Mouse (Mus musculus) forebrain, embryonic 16.5 days (tissue): Measurements from ENCODE around the gene Fos. TPM values are rescaled to one million over a fixed set of nuclear protein-coding genes. Genes with fewer than 3 reads are reported as not detected.

Experiments used
- ATAC-seq: fragments of 200-750 bp; cut with Nextera tagmentation; 2 replicates; pipeline ENCODE4 v1.8.0; 2017; ENCODE audit warnings: mild to moderate bottlenecking, moderate library complexity
- H3K27ac ChIP-seq: fragments of 300-500 bp; sonication (generic); 2 replicates; pipeline ENCODE4 v1.5.1; 2014; ENCODE audit warnings: low read length, control low read depth
- H3K27me3 ChIP-seq: fragments of 300-500 bp; sonication (generic); replicated peaks from 2 replicates; pipeline ENCODE4 v1.6.1; 2014; ENCODE audit warnings: low read length; ENCODE audit not compliant: control insufficient read depth, insufficient read depth
- H3K36me3 ChIP-seq: fragments of 300-500 bp; sonication (generic); 2 replicates; pipeline ENCODE4 v1.6.1; 2014; ENCODE audit not compliant: control insufficient read depth, insufficient read depth
- H3K4me1 ChIP-seq: fragments of 300-500 bp; sonication (generic); replicated peaks from 2 replicates; pipeline ENCODE4 v1.6.1; 2014; ENCODE audit warnings: low read length; ENCODE audit not compliant: control insufficient read depth, insufficient read depth
- H3K4me2 ChIP-seq: fragments of 300-500 bp; sonication (generic); 2 replicates; pipeline ENCODE4 v1.6.1; 2014; ENCODE audit warnings: mild to moderate bottlenecking, low read length, control low read depth
- H3K4me3 ChIP-seq: fragments of 300-500 bp; sonication (generic); replicated peaks from 2 replicates; pipeline ENCODE4 v1.5.1; 2014; ENCODE audit warnings: mild to moderate bottlenecking, low read length, control low read depth
- H3K9ac ChIP-seq: fragments of 300-500 bp; sonication (generic); replicated peaks from 2 replicates; pipeline ENCODE4 v1.6.1; 2014; ENCODE audit warnings: low read depth, low read length, control low read depth
- H3K9me3 ChIP-seq: fragments of 300-500 bp; sonication (generic); 2 replicates; pipeline ENCODE4 v1.6.1; 2016; ENCODE audit warnings: low read length; ENCODE audit not compliant: control insufficient read depth
- WGBS: fragments of 180-500 bp; shearing (Covaris S2); extraction: QIAGEN DNeasy Blood & Tissue Kit; methylation state at CpG from one replicate; pipeline ENCODE4 v1.1.7; 2014; 5-methylcytosine and 5-hydroxymethylcytosine counted together
- polyA plus RNA-seq: library from polyadenylated mRNA; unstranded; fragments of >200 nt; fragmentation: Nextera tagmentation; extraction: Ambion mirVana; gene quantifications from 2 replicates; pipeline ENCODE4 v1.2.1, GENCODE M21; 2015

Gene Fos
- polyA plus RNA-seq = 1.9 and 2.4 TPM in 2 replicates

DNA sequence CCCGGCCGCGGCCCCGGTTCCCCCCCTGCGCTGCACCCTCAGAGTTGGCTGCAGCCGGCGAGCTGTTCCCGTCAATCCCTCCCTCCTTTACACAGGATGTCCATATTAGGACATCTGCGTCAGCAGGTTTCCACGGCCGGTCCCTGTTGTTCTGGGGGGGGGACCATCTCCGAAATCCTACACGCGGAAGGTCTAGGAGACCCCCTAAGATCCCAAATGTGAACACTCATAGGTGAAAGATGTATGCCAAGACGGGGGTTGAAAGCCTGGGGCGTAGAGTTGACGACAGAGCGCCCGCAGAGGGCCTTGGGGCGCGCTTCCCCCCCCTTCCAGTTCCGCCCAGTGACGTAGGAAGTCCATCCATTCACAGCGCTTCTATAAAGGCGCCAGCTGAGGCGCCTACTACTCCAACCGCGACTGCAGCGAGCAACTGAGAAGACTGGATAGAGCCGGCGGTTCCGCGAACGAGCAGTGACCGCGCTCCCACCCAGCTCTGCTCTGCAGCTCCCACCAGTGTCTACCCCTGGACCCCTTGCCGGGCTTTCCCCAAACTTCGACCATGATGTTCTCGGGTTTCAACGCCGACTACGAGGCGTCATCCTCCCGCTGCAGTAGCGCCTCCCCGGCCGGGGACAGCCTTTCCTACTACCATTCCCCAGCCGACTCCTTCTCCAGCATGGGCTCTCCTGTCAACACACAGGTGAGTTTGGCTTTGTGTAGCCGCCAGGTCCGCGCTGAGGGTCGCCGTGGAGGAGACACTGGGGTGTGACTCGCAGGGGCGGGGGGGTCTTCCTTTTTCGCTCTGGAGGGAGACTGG, at the start of gene Fos:
TSS of gene Fos (plus strand) at position 410 of the 817 bp plus-strand sequence.
- Histone ChIP-seq H3K9ac (peak within 1 kb of the TSS; percentile 47), H3K27ac (no peak within 1 kb of the TSS)

DNA sequence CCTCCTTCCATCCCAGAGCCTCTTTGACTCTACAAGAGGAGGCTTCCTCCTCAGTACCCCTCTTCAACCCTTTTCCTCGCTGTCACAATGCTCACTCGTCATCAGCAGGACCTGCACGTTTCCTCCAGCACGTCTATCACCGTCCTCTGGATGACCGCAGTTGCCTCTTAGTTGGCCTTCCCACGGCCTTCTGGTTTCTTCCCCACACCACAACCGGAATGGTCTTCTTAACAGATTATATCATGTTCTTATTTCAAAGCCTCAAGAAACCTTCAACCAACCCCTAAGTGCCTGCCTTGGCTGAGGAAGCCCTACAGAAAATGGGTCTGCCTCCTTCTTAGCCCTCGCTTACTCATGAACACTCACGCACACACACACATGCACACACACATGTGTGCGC, 48.0 kb upstream of the Fos start:
- no peak overlapping the region for H3K9ac ChIP-seq
- H3K36me3 ChIP-seq = no peaks in the 10 kb centered on the region
- H3K27ac ChIP-seq = no peak overlapping the region
- no peak overlapping the region for H3K4me3 ChIP-seq
- H3K9me3 ChIP-seq = no peaks in the 10 kb centered on the region
- 95% methylated on average over 11 of the region's 11 CpGs for WGBS
- ATAC-seq = no peak
- H3K27me3 ChIP-seq = no peaks in the 10 kb centered on the region
- H3K4me2 ChIP-seq = no peak overlapping the region
- H3K4me1 ChIP-seq = peaks cover 2% of the 10 kb centered on the region; the same call in 1 of the 2 replicates

More for the DNA sequence above, at the start of gene Fos:
- Histone ChIP-seq H3K4me1 (peaks cover 40% of the 10 kb centered on the region), H3K4me2 (peak within 1 kb of the TSS; percentile 80), H3K4me3 (peak within 1 kb of the TSS; percentile 52), H3K36me3 (no peaks in the 10 kb centered on the region), H3K27me3 (peaks cover 17% of the 10 kb centered on the region), H3K9me3 (no peaks in the 10 kb centered on the region)
- WGBS = under 1% methylated on average over 56 of the region's 56 CpGs
- ATAC-seq = peak; percentile 89

DNA sequence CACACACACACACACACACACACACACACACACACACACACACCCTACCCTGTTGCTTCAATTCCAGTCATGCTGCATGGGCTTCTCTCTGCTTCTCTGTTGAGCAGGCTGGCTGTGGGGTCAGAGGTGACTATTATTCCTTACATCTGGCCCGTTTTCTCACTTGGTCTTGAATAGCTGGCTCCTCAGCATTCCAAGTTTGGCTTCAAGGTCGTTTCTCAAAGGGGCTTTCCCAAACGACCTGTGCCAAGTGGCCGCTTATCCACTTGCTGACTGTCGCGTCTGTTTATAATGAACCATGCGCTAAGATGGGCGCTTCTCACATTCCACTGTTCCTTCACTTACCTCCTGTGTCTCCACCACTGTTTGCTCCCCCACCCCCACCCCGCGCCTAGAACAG, 47.6 kb upstream of the Fos start:
- Histone ChIP-seq H3K4me1 (peaks cover 2% of the 10 kb centered on the region; the same call in 1 of the 2 replicates), H3K27me3 (no peaks in the 10 kb centered on the region), H3K9me3 (no peaks in the 10 kb centered on the region), H3K4me3 (no peak overlapping the region), H3K4me2 (no peak overlapping the region), H3K27ac (no peak overlapping the region), H3K36me3 (no peaks in the 10 kb centered on the region), H3K9ac (no peak overlapping the region)
- no peak for ATAC-seq
- 38% methylated on average over 10 of the region's 10 CpGs for WGBS

DNA sequence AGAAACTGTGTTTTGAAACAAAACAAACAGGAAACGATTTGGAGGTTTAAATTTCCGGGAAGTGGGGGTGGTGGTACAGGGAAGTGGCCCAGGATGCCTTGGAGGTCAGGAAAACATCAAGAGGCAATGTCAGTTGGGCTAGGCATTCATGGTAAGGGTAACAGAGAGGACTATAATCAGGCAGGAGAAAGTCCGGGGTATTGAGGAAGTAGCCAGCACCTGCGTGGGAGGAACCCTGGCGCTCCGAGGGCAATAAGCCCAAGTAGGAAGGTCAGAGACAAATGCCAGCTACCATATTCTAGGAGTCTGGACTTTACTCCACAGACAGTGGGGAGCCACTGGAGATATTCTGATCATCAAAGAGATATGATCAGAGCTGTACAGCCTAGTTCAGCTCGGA, 45.9 kb upstream of the Fos start:
- H3K4me1 ChIP-seq = peaks cover 2% of the 10 kb centered on the region; the same call in 1 of the 2 replicates
- WGBS = 84% methylated on average over 7 of the region's 7 CpGs
- no peaks in the 10 kb centered on the region for H3K9me3 ChIP-seq
- H3K36me3 ChIP-seq = no peaks in the 10 kb centered on the region
- ATAC-seq = no peak
- no peaks in the 10 kb centered on the region for H3K27me3 ChIP-seq
- no peak overlapping the region for H3K4me2 ChIP-seq
- H3K4me3 ChIP-seq = no peak overlapping the region
- no peak overlapping the region for H3K9ac ChIP-seq
- no peak overlapping the region for H3K27ac ChIP-seq

DNA sequence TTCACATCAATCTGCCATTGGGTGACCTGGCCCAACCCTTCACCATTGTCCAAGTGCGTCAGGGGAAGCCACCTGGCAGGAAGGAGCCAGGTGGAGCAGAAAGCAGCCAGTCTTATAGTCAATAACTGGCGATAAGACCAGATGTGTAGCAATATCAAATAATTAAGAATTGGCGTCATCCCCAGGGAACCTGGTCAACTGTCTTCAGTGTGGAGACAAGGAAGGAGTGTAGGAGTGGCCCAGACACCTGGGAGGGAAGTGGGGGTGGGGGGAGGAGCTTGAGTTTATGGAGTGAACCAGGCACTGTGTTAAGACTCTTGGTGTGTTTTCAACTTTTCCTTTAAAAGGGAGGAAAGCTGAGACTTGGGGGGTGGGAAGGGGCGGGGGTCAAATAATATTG, 43.7 kb upstream of the Fos start:
- Histone ChIP-seq H3K9me3 (no peaks in the 10 kb centered on the region), H3K4me2 (no peak overlapping the region), H3K27ac (no peak overlapping the region), H3K4me1 (peaks cover 2% of the 10 kb centered on the region), H3K27me3 (no peaks in the 10 kb centered on the region), H3K9ac (no peak overlapping the region), H3K4me3 (no peak overlapping the region), H3K36me3 (no peaks in the 10 kb centered on the region)
- no peak for ATAC-seq
- 78% methylated on average over 4 of the region's 4 CpGs for WGBS

DNA sequence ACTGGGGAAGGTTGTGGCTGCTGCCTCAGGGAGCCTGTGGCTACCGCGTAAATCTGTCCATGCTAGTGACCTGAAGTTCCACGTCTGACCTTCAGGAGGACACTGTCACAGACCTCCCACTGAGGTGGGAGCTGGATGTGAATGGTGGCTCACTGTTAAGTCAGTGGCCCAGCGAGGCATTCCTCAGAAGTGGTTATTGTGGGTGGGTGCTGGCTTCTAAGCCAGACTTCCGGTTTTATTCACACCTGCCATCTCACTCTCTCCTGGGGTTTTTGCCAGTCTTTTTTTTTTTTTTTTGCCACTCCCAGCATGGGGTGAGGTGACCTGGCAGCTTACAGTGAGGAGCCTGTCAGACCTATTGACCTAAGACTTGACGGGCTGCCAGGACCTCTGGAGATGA, 43.3 kb upstream of the Fos start:
- Histone ChIP-seq H3K9me3 (no peaks in the 10 kb centered on the region), H3K27ac (no peak overlapping the region), H3K9ac (no peak overlapping the region), H3K4me2 (no peak overlapping the region), H3K36me3 (no peaks in the 10 kb centered on the region), H3K27me3 (no peaks in the 10 kb centered on the region), H3K4me1 (peaks cover 4% of the 10 kb centered on the region), H3K4me3 (no peak overlapping the region)
- no peak for ATAC-seq
- WGBS = 69% methylated on average over 6 of the region's 6 CpGs

DNA sequence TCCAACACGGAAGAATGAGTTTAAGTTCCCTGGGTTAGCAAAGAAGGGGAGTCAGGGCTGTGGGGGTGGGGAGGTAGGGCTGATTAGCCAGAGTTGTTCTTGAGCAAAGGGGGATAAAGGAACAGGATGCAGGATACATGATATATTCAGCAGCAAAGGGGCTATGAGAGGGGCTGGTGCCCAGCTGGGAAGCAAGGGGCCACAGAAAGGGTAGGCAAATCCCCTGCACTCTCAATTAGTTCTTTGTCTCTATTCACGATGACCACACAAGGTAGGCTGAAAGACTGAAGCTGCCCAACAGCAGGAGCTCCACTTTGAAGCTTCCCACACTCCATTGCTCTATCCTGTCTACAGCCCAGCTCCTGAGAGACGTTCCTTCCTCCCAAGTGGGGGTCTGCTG, 39.8 kb upstream of the Fos start:
- no peak overlapping the region for H3K9ac ChIP-seq
- H3K27ac ChIP-seq = no peak overlapping the region
- WGBS = 5% methylated on average over 3 of the region's 3 CpGs
- H3K4me3 ChIP-seq = no peak overlapping the region
- no peak overlapping the region for H3K4me2 ChIP-seq
- ATAC-seq = no peak
- H3K9me3 ChIP-seq = no peaks in the 10 kb centered on the region
- no peaks in the 10 kb centered on the region for H3K27me3 ChIP-seq
- no peaks in the 10 kb centered on the region for H3K36me3 ChIP-seq
- H3K4me1 ChIP-seq = peaks cover 27% of the 10 kb centered on the region

DNA sequence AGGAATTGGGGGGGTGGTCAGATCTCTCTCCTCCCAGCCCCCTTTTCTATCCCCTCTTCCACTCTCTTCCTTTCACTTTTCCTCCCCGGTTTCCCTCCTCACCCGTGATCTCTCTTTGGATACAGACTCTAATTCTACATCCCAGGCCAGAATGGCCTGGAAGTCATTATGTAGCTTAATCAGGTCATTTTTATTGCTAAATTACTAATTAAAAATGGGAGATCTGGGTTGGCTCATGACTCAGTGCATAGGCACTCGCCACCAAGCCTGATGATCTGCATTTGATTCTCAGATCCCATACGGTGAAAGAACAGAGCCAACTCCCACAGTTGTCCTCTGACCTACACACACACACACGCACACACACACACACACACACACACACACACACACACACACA, 39.2 kb upstream of the Fos start:
- WGBS = 45% methylated on average over 5 of the region's 5 CpGs
- Histone ChIP-seq H3K4me3 (no peak overlapping the region), H3K4me1 (peaks cover 27% of the 10 kb centered on the region), H3K4me2 (no peak overlapping the region), H3K9ac (no peak overlapping the region), H3K36me3 (no peaks in the 10 kb centered on the region), H3K27me3 (no peaks in the 10 kb centered on the region), H3K27ac (no peak overlapping the region), H3K9me3 (no peaks in the 10 kb centered on the region)
- ATAC-seq = no peak

DNA sequence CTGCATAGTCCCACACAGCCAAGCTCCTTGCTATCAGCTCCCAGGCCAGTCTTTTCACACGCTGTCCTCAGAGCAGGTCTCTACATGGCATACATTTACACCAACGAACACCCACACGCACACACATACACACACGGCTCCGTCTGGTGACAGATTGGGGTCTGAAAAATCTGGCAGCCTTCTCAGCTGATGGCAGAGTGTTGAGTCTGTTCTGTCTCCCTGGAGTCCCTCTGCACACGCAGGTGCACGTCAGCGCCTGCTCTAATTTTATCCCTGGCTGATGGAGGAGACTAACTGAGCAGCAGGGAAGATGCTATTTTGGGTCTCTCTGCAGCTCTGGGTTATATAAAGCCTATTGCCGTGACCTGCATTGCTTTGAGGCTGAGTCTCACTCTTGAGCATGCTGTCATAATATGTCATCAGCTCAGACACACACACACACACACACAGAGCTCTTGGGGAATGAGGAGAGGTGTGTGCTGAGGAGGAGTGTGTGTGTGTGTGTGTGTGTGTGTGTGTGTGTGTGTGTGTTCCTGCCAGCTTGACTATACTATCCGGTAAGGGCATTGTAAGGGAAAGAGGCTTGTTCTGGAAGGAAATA, 37.6 kb upstream of the Fos start:
- ATAC-seq = peak; percentile 94
- no peak overlapping the region for H3K9ac ChIP-seq
- H3K36me3 ChIP-seq = no peaks in the 10 kb centered on the region
- 24% methylated on average over 10 of the region's 10 CpGs for WGBS
- H3K4me1 ChIP-seq = peaks cover 27% of the 10 kb centered on the region
- H3K27ac ChIP-seq = peak overlapping the region; percentile 68
- H3K4me2 ChIP-seq = peak overlapping the region; percentile 15
- H3K27me3 ChIP-seq = no peaks in the 10 kb centered on the region
- H3K4me3 ChIP-seq = no peak overlapping the region
- H3K9me3 ChIP-seq = no peaks in the 10 kb centered on the region
